Mouse (Mus musculus) frontal cortex, postnatal 10 days (tissue): ENCODE results near the gene Rrbp1.

Experiments
- DNase-seq, 2 experiments: peaks; one replicate each; pipeline ENCODE4 v3.0.0; 2022; ENCODE audit warnings: low spot score in 2 of 2, mixed read lengths in 1 of 2

Rrbp1 gene

DNA sequence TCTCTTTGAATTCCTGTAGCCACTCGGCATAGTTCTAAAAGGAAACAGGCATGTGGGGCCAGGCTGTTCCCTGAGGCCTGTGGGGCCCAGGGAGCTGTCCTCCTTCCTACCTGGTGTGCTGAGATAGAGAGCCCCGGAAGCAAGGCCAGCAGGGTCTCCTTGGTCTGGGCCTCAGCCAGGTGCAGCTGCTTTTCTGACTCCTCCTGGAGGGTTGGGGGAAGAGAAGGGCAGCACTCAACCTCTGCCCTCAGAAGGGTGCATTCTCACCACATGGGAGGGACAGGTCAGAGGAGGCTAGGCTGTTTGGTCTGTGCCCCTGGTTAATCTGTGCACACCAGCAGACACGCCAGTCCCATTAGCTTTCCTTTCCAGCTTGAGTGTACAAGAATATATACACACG, 56.1 kb downstream of the Rrbp1 start:
- no peak for DNase-seq

DNA sequence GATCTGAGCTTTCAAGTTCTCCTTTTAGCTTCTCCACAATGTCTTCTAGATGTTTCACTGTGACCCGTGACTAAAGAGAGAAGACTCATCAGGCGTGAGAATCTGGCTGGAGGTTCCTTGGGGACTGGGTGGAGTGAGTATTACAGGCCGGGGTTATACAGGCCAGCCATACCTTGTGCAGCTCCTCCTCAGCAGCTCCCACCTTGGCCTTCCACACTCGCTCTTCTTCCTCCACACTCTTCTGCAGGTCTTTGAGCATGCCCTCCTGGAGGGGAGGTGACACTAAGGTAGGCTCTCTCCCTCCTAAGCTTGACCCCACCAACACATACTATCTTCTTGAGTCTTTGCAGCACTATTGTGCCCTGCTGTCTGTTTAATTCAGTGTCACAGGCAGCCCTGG, 57.1 kb downstream of the Rrbp1 start:
- DNase-seq: no peak

DNA sequence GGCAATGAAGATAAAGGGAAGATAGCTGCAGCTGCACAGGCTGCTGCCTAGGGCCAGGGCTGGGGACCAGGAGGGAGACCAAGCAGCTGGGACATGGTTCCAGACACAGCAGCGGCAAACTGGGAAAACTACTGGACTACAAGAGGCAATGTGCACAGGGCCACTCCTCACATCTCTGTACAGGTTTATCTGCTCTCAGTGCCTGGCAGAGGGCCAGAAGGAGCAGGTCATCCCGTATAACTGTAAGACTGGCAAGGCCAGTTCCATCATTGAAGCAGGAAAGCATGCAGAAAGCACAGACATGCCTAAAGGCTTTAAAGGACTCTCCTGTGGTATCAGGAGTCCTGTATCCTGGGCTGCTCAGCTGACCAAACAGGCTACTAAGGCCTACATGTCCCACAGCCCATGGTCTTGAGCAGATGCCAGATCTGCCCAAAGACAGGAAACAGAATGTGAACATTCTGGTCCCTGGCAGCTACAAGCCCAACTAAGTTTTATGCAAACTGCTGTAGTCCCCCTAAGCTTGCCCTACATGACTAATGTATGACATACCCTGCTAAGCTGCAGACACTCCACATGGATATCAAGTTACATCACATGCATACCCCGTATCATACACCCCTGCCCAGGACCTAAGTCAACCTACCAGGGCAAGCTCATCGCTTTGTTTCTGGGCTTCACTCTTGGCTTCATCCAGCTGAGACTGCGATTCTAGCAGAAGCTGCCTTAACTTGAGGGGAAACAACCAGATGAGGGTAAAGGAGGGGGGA, 59.3 kb downstream of the Rrbp1 start:
- DNase-seq: no peak

DNA sequence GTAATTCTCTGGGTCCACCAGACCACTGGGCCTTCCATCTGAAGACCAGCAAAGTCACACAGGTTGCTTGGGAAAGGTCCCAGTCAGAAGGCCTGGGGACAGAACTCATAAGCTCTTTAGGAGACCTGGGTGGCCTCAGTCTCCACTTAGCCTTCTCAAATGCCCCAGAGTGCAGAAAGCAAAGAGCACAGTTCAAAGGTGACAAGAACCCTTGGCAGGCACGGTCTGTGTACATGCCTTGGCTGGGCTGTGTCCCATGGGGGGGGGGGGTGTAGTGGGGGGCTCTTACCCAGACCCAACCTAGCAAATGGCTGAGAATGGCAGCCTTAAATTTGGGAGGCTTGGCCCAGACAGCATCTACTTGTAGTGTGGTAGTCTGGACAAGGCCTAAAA, 60.0 kb downstream of the Rrbp1 start:
- no peak for DNase-seq

DNA sequence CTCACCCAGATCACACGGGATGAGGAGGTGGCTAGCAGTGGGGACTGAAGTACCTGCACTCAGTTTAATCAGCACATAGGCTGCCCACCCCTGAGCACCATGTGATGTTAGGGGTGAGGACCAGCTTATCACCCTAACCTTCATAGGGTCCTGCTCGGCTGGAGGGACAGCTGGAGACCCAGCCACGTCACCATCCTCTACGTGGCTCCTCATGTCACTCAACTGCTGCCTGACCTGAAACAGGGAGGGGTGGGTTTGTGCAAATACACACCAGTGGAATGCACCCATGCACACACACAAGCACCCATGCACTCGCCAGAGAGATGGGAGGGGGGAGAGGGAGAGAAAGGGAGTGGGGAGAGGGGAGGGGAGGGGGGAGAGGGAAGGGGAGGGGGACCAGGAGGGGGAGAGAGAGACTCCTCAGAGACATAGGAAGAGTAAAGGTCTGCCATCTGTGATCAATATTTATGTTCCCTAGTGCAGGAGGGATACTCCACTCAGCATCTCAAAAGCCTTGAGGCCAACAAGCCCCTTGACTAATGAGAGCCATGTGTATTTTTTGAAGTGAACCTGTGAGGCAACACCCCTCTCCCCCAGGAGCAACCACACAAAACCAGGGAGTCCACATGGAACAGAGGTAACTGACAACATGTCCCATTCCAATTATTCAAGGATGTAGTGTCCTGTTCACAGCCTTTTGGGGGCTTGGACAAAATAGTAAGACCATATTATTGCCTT, 60.6 kb downstream of the Rrbp1 start:
- DNase-seq: no peak

DNA sequence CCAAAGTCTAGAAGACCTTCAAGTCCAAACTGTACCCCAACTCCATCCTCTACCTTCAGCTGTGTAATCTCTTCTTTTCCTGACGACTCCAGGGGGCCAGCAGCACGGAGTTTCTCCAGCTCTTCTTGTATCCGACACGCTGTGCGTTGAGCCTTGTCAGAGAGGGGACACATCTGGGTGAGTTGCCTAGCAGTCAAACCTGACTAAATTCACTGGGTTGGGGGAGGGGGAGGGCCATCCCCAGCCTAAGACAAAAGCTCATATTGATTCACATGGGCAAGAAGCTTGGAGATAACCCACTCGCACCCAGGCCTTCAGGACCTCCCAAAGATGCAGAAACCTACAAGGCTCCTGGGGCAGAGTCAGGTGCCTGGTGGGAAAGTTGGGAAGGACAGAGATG, 61.8 kb downstream of the Rrbp1 start:
- no peak for DNase-seq

DNA sequence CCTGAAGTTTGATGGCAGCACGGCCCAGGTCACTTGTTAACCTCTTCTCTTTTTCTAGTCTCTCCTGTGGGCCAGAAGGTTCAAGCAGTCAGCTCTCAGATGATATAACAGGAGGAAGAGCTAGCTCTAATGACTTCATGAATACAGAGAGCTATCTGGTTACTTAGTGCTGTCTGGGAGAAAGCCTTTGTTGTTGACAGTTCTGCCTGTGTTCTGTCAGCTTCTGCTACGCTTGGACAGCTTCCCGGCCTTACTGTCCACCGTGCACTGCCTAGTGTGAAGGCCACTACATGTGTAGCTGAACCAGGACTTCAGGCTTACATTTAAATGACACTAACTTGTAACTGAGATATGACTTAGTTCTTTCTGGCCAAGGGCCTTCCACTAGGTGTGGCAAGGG, 62.6 kb downstream of the Rrbp1 start:
- DNase-seq: no peak

DNA sequence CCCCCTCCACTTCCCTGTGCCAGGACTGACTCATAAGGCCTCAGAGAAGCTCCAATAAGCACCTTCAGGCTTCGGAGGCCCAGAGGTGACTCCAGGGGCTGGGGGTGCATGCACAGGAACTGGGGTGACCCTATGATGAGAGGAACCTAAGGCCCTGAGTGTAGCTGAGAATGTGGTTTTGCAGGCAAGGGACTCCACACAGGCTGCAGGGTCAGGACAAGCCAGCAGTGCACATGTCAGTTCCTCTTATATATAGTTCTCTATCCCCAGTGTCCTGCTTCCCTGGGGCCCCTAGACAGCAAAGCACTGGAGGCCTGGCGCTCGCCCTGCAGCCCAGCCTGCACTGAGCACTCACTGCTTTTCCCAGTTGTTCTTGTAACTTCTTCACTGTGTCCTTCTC, 63.1 kb downstream of the Rrbp1 start:
- DNase-seq: no peak

DNA sequence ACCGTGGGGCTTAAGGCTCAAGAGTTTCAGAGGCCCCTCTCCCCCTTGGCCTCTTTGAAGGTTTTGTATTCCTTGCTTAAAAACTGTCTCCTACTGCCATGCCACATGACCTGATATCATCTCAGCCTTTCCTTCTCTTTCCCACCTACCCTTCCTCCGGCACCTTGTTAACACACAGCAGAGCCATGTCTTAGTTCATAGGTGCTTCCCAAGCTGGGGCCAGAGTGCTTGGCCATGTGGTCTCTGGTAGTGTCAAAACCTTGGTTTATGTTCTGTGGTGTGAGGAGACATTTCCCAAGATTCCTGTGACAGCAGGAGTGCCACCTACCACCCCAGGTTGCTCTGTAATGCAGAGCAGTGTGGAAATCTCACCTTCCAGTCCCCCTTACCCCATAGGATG, 64.7 kb downstream of the Rrbp1 start:
- DNase-seq: no peak

DNA sequence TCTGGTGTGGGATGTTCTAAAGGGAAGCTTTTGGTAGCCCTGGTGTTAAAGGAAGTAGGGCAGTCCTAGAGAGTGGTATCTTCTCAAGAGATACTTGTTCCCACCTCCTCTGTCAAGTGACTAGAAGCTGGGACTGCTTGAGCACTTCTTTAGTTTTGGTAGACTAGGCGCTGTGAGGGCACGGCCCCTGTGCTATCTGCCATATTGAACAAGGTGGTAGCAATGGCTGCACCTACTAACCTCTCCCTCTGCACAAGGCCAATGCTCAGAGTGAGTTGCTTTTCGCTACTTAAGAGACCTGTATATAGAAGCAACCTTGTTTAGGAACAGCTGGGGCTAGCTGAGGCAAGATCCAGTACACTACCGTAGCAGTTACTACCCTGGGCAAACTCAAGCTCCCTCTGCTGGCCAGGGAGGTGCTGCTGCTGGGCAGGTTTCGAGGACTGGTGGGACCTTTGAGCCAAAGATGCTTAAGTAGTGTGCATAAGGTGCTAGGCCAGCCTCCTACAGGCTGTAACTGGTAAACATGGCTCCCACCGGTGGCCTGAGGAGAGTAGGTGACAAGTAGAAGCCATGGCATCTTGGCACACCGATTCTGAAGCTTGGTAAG, 65.5 kb downstream of the Rrbp1 start:
- DNase-seq: no peak

DNA sequence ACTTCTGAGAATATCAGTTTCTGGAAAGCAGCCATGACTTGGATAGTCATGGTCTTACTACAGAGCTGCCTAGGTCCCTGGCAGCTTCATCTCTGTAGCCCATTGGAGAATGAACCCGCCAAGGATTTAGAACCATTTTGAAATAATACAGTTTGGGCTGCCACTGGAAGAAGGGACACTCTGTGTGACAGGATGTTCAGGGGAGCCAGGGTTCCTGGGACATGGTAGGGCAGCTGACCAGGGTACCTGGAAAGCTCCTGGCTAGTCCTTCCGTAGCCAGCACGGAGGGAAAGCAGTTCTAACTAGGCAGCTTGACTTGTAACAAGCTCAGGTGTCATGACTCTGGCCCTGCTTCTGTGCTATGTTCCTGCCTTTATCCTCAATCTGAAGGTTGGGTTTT, 66.3 kb downstream of the Rrbp1 start:
- DNase-seq: no peak

DNA sequence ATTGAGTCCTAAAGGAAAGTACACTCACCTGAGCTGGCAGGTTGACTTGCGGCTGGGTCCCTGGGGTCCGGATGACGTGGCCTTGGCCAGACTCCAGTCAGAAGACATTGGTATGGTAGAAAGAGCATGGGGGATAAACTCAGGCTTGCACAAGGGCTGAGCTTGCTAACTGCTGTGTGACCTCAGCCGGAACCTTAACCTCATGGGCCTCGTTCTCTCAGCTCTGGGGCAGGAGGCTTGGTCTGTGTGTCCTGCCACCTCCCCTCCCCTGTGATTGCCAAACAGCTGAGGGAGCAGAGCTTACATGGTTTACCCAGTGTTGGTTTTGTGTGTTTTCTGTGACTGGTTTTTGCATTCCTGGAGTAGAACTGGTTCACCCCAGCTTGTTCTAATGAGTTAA, 70.7 kb downstream of the Rrbp1 start:
- no peak for DNase-seq

DNA sequence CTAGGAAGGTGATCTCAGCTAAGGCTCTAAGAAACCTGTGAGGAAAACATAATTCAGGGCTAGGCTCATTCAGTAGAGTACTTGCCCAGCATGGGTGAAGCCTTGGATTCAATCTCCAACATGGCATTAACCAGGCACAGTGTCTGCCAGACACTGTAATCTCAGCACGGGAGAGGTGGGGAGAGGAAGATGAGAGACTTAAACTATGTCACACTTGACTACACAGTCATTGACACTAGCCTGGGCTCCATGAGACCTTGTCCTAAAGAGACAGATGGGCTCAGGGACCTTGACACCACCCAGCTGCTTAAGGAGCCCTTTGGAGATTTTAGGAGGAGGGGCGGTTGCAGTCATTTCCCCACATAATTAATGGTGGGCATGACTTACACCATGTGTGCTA, 73.2 kb downstream of the Rrbp1 start:
- no peak for DNase-seq

DNA sequence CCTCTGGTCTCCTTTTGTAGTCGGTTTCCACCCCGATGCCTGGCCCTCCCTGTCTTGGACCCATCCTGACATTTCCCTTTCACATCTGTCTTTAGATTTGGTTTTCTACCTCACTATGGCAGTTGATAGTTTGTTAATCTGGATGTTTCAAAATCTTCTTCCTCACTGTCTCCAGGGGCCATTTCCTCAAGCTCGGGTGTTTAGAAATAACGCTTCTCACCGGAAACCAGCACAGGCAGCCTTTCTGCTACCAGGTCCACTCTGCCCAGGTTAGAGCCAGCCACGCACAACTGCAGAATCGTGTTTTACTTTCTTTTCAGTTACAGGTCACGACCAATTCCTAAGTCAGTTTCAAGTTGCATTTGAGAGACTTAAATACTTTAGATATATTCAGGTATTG, 76.6 kb downstream of the Rrbp1 start:
- DNase-seq: no peak

DNA sequence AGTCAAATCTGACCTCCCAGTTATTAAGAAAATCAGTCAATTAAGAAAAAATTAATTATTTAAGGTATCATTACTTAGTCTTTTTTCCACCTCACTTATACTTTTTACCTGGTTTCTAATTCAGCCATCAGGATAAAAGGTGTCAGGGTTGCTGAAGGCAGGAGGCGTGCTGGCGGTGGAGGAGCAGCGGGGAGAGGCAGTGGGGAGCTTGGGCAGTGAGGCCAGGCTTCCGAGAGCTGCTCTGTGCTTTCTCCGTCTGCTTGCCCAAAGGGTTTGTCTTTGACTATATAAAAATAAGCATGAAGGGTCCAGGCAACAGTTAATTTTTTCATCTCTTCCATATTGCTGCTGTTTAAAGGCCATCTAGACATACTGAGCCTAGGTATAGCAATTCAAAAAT, 77.5 kb downstream of the Rrbp1 start:
- DNase-seq: no peak

DNA sequence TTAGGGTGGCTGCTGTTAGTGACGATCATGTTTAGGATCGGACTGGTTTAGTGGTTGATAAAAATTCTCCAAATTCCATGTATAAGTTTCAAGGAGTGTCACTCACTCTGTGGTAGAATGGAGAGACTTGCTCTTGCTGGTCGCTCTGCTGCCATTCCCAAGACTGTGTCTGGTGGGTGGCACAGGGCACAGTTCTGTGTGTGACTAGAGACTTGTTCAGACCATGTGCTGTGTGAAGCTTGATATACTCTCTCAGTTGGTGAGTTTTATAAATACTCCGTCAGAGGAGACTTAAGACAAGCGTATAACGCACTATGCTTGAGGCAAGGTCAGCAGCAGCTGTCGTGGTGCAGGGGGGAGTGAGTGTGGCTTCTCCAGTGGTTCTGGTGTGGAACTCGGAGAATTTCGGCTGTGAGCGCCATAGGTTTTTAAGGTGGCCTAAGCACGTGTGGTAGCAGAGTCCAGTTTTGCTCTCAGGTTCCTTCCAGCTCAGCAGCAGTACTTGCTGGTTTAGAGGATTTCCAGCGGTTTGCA, 78.7 kb downstream of the Rrbp1 start:
- no peak for DNase-seq

DNA sequence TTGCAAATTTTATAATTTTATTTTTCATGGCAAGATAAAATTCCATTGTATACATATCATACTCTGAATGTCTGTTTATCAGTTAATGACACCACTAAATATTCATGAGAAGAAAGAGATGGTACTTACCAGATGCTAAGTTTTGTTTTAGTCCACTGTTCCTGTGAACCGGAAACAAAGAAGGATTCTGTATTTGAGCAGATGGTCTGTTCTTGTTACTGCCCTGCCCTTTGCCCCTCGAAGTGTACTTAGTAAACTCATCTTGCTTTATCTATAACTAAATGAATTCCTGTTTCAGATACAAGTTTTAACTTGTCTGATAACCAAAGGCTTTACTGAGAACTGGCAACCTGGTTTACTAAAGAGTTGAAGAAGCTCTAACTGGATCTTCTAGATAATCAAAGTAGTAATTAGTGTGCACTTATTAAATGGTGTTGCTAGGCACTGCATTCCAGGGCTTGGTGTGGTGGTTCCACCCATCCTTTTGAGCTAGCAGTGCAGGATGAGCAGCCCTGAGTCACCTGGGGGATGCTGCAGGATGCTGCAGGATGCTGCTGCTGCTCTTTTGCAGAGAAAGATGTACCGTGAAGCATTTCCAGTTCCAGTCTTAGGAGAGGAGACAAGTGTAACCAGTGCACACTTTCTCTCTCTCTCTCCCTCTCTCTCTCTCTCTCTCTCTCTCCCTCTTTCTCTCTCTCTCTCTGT, 81.3 kb downstream of the Rrbp1 start:
- DNase-seq: no peak

DNA sequence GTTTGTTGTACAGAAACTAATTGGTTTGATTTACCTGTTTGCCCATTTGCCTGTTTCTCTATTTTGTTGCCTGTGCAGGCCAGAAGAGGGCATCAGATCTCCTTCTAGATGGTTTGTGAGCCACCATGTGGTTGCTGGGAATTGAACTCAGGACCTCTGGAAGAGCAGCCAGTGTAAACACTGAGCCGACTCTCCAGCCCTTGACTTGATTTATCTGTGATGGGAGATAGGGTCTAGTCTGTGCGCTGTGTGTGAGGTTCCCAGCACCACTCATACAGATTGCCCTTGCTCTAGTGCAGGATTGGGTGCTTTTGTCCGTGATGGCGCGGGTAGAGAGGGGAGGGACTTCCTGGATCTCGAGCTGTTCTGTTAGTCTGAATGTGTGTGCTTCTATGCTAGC, 85.2 kb downstream of the Rrbp1 start:
- DNase-seq: no peak

DNA sequence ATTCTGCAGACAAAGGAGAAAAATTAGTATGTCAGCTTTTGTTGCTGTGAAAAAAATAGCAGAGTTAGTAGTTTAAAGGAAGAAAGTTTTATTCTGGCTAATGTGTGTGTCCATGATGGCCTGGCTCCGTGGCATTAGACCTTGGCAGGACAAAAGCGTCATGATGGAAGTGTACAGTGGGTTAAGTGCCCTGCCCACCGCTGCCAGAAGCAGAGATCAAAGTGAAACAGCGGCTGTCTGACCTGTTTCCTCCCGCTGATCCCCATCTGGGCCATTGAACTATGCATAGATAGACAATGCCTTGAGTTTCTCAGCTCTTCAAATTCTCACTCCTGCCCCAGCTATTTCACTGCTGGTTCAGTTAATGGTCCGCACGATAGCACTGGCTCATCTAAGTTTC, 87.0 kb downstream of the Rrbp1 start:
- no peak for DNase-seq

DNA sequence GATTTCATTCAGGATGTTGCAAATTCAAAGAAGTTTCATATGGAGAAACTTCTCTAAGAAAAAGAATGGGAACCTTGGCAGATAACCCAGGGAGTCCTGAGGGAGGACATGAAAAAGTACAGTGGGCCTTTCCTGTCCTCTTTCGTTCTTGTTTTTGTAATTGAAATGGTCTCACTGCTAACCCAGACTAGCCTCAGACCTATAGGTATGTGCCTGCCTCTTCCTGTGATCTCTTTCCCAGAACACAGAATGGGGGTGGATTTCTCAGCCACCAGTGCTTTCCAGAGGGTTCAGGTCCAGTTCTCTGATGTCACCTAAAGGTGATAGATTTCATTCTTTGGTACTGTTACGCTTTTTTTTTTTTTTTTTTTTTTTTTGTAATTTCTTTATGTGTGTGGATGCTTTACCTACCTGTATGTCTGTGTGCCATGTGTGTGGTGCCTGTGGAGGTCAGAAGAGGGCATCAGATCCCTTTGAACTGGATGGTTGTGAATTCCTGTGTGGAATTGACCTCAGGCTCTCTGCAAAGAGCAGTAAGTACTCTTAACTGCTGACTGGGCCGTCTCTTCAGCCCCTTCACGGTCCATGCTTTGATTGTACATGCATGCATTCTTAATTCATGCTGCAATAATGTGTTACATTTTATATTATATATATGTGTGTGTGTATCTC, 92.1 kb downstream of the Rrbp1 start:
- no peak for DNase-seq

DNA sequence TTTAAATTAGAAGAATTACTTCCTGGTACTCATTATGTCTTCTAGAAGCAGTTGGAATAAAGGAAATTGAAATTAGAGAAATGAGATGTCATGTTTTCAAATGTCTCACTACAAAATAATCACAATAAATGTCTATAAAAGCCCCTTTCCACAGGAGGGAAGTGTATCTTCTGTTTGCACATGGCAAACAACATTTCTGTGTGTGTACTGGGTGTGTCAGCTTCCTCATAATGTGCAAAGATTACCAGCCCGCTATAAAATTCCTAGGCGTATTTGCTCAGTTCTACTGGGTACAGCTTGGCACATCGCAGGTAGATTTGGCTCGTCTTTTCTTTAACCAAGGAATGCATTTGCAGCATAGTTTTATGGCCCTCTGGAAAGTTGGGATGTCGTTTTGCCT, 93.4 kb downstream of the Rrbp1 start:
- DNase-seq: no peak

DNA sequence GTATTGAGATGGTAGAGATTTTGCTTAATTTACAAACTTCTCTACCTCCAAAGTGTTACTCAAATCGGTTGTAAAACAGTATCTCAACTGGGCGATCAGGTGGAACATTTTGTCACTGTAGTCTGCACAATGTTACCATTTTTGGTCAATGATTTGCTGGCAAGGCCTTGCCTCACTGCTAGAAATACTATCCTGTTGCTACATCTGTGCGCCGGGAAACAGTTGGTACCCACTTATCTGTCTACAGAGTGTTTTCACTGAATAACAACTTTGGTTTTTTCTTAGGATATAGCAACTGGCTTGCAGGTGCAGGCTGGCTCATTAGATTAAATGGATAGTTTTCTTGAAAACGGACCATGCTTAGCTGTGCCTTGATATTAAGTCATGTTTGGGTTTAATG, 94.8 kb downstream of the Rrbp1 start:
- DNase-seq: no peak
